Mouse (Mus musculus): ENCODE measurements around the gene Ankrd44.
"Not testable (repeated sequence)": the region's sequence is repeated elsewhere in the genome, so short reads cannot be mapped to it uniquely, and the experiment has no call there.

Ankrd44 gene

GRCm38 (mm10) chr1:54925971-54926771, at the start of gene Ankrd44:
Gene Ankrd44 (minus strand): TSS chr1:54926387.
- DNase-seq, result peak; percentile 73

- DNase-seq, result no peak
Observed at GRCm38 (mm10) chr1:54971687-54972404, 45.7 kb upstream of the Ankrd44 start.

GRCm38 (mm10) chr1:54966858-54967257, 40.7 kb upstream of the Ankrd44 start:
- no peak for DNase-seq

GRCm38 (mm10) chr1:54965159-54965995, 39.2 kb upstream of the Ankrd44 start:
- DNase-seq, result no peak

- DNase-seq, result no peak
Observed at GRCm38 (mm10) chr1:54961724-54962123, 35.5 kb upstream of the Ankrd44 start.

- DNase-seq, result no peak
Observed at GRCm38 (mm10) chr1:54960613-54961165, 34.5 kb upstream of the Ankrd44 start.

GRCm38 (mm10) chr1:54958525-54958924, 32.3 kb upstream of the Ankrd44 start:
- DNase-seq, result no peak

- not testable (repeated sequence) for DNase-seq
Observed at GRCm38 (mm10) chr1:54956995-54957394, 30.8 kb upstream of the Ankrd44 start.

GRCm38 (mm10) chr1:54954856-54955255, 28.7 kb upstream of the Ankrd44 start:
- DNase-seq, result no peak

- DNase-seq, result no peak
Observed at GRCm38 (mm10) chr1:54944648-54945047, 18.5 kb upstream of the Ankrd44 start.

- no peak for DNase-seq
Observed at GRCm38 (mm10) chr1:54935466-54935865, 9.3 kb upstream of the Ankrd44 start.

GRCm38 (mm10) chr1:54934911-54935310, 8.7 kb upstream of the Ankrd44 start:
- no peak for DNase-seq

GRCm38 (mm10) chr1:54933646-54934045, 7.5 kb upstream of the Ankrd44 start:
- no peak for DNase-seq

GRCm38 (mm10) chr1:54932456-54933115, 6.4 kb upstream of the Ankrd44 start:
- no peak for DNase-seq

GRCm38 (mm10) chr1:54931231-54931630, 5.0 kb upstream of the Ankrd44 start:
- no peak for DNase-seq

- DNase-seq, result no peak
Observed at GRCm38 (mm10) chr1:54930670-54931200, 4.5 kb upstream of the Ankrd44 start.

- peak; percentile 7 for DNase-seq
Observed at GRCm38 (mm10) chr1:54925451-54925934, 694 bp downstream of the Ankrd44 start.

GRCm38 (mm10) chr1:54924760-54925159, 1.4 kb downstream of the Ankrd44 start:
- no peak for DNase-seq

- DNase-seq, result no peak
Observed at GRCm38 (mm10) chr1:54924309-54924685, 1.9 kb downstream of the Ankrd44 start.

GRCm38 (mm10) chr1:54923366-54924308, 2.5 kb downstream of the Ankrd44 start:
- DNase-seq, result no peak

GRCm38 (mm10) chr1:54922707-54923106, 3.5 kb downstream of the Ankrd44 start:
- no peak for DNase-seq
